Comparison of ENCODE assay signal across 25 mouse cellular contexts in genomic region chr3:87844981-87845380, GRCm38 (mm10). TPM values are rescaled to one million over a fixed set of nuclear protein-coding genes. Genes with fewer than 3 reads are reported as not detected.
"Had no signal": no experiment of that assay in that cellular context is flagged by ENCODE, and none has a peak within 500 bp of the region (broad histone marks: within the 10 kb centered on the region; RNA-seq: fewer than 3 reads in every experiment).

No protein-coding gene starts in this region.

- H3K4me3 ChIP-seq: layer of hippocampus, adult 2 months; liver, embryonic 13.5 days; midbrain, embryonic 12.5 days; midbrain, embryonic 15.5 days; myocyte; stomach, embryonic 15.5 days had no signal

- H3K27me3 ChIP-seq: midbrain, embryonic 15.5 days; stomach, embryonic 15.5 days had no signal

- H3K4me1 ChIP-seq: midbrain, embryonic 12.5 days; midbrain, embryonic 15.5 days; stomach, embryonic 15.5 days had no signal

- DNase-seq: kidney, adult 2 months; kidney, postnatal 25 days; layer of hippocampus, adult 9-11 months; liver, embryonic 13.5 days; lung, adult 2 months; lung, postnatal 14 days; lung, postnatal 4 days; thymus, postnatal 4 days had no signal

- H3K36me3 ChIP-seq: liver, embryonic 13.5 days; midbrain, embryonic 12.5 days; midbrain, embryonic 15.5 days; stomach, embryonic 15.5 days had no signal

- H3K27ac ChIP-seq: kidney, postnatal 0 days; layer of hippocampus, adult 2 months; liver, embryonic 13.5 days; midbrain, embryonic 12.5 days; midbrain, embryonic 15.5 days; stomach, embryonic 15.5 days had no signal

RNA-seq across cellular contexts. Expression of gene Sh2d2a, which starts 1.6 kb away (rescaled TPM):
- total RNA-seq: layer of hippocampus, adult 2 months; layer of hippocampus, postnatal 25 days; left cerebral cortex, adult 18-20 months; left cerebral cortex, postnatal 10 days; left cerebral cortex, postnatal 36 days; megakaryocyte progenitor cell, adult 5-6 weeks had no signal
- polyA plus RNA-seq: limb, embryonic 11.5 days; liver, embryonic 13.5 days; midbrain, embryonic 12.5 days; midbrain, embryonic 15.5 days; myocyte; neural tube, embryonic 11.5 days; neural tube, embryonic 14.5 days had no signal

RNA-seq across cellular contexts. Expression of gene Insrr, which starts 48.2 kb away (rescaled TPM):
- total RNA-seq: liver, adult 2 months; megakaryocyte-erythroid progenitor cell, adult 5-6 weeks; monocyte, adult 5-6 weeks had no signal
- polyA plus RNA-seq: myocyte had no signal

RNA-seq across cellular contexts. Expression of gene Ntrk1, which starts 50.0 kb away (rescaled TPM):
- total RNA-seq: liver, adult 2 months; megakaryocyte progenitor cell, adult 5-6 weeks; megakaryocyte-erythroid progenitor cell, adult 5-6 weeks; monocyte, adult 5-6 weeks had no signal
- polyA plus RNA-seq: myocyte had no signal
